Mouse (Mus musculus): ENCODE measurements at regions not wholly inside any gene's neighbourhood (a gene's known extent, or its start where the extent isn't known, plus 50 kb on each side); places are given as distances from the start of the nearest gene placed in this dataset.

DNA sequence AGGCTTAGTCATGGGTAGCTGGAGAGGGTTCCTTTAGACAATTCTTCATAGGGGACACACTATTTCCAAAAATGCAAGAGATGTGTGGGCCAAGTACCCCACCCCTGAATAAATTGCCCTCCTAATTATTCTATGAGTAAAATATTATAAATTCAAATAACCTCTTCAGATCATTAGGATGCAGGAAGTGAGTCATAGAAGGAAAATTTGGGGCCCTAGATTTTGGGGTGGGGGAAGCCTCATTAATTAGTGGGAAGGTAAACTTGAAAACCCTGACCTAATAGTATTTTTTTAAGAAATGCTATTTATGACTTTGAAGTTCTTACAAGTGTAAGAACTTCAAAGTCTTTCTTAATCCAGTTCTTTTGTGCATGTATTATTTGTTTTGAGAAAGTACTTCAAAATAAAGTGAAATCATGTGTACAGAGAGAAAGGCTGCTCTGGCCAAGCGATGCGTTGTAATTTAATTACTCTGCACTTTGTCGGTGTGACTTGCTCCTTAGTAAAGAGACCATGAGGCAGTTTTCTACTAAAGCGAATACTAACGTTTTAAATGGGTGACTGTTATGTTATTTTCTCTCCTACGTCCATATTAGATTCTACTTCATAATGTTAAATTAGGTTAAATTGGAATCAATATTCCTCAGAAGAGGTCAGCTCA is 200.6 kb downstream of the Tgfb2 start:
- no peak for DNase-seq (ENCODE audit: low read depth, low spot score)

DNA sequence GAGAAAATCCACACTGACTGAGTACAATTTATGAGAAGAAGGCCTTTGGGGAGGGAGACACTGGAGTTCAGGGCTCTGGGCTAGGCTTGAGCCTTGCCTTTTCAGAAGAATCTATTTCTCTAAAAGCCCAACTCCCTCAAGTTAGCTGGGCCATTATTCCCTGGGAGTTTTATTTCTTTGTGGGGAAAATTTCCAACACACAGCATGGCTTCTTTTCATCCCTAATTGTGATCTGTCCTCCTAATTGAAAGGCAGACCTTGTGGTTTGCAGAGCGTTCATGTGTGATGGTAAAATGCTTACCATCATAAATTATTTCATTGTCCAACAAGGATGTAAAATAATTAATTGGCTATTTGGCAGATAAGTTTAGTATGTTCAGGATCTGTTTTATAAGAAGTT is 204.1 kb downstream of the Tgfb2 start:
- DNase-seq (ENCODE audit: low read depth, low spot score) = no peak

DNA sequence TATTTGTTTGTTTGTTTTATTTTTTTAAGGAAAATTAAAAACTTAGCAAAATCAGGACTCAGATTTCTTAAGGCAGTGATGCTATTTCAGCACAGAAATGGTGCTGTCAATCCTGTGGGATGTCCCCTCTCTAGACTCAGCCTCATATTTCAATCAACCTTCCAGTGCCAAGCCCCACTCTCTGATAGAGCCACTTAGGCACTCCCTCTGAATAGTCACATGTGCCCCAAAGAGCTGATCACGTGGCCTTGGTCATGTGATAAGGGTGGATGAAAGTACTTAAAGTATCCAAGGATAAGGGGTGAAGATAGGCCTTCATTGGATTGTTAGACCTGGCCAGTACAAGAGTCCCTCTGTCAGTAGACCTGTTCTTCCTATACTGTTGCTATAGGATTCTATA is 207.9 kb downstream of the Tgfb2 start:
- DNase-seq (ENCODE audit: low read depth, low spot score) = no peak

DNA sequence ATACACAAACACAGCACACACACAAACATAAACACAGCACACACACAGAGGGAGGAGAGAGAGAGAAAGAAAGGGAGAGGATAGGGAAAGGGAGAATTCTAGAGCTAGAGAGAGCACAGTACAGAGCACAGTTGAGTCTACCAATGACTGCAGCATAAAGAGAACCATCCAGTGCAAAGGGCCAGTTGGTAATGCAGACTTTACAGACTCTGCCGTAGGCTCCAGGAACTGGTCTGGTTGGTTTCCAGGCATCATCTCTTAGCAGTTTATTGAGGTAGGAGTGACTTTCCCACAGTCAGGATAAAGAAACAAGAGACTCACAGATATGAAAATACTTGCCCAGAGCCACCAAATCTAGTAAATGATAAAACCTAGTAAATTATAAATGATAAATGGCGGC is 208.5 kb downstream of the Tgfb2 start:
- DNase-seq (ENCODE audit: low read depth, low spot score) = no peak

DNA sequence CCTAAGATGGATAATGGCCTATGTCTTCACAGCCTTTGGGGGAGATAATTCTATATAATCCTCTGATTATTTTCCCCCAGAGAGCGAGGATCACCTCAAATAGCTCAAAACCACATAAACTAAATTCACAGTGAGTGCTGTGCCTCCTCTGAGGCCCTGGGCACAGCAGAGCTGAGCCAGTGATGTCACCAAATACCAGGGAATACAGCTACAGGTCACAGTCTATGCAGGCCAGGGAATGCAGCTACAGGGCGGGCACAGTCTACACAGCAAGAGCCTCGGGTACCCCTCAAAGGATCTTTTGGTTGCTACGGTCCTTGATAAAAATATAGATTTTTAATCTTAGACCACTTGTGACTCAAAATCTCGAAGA is 211.4 kb downstream of the Tgfb2 start:
- no peak for DNase-seq (ENCODE audit: low read depth, low spot score)

DNA sequence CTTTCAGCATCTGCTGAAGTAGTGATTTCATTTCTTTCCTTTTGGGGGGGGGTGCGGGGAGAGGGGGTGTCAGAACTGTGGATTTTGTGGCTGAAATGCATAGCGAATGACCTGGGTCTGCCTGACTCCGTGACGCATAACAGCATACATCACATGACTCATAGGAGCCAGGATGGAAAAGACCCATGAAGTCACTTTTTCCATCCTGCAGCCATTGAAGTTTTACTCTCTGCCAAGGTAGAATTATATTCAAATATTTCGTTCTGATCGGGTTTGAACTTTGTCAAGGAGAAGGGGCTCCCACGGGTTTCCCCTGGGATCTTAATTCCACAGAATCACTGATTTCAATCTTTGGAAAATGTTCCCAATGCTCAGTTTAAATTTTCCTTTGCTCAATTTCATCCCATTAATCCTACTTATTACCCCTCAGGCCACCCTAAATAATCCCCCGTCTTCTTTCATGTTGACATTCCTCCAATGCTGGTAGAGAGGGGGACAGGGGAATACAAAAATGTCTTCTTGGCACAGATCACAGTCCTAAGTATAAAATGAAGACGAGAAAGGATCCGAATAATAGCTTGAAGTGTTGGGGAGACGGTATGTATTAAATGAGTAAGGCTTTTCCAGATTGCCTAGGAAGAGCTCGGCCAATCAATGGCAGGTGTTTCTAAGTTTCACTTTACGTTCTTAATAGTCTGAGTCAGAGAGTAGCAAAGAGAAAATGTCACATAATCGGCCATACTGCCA is 212.0 kb downstream of the Tgfb2 start:
- DNase-seq (ENCODE audit: low read depth, low spot score) = no peak

DNA sequence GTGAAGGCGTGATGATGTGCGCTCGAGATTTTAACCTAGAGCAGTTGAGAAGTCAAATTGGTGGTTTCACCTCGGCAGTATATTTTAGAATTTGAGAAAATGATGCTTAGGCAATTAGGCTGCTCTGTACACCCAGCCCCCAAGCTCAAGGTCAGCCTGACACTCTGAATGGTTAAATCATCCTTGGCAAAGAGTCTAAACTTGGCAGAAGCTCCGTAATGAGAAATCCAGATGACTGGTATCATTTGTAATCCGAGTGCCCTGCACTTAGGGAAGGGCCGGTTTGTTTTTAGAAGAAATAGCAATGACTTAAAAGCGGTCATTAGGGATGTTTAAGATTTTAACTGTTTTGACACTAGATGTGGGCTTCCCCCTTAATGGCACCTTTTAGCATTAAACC is 223.6 kb downstream of the Tgfb2 start:
- DNase-seq (ENCODE audit: low read depth, low spot score) = no peak

DNA sequence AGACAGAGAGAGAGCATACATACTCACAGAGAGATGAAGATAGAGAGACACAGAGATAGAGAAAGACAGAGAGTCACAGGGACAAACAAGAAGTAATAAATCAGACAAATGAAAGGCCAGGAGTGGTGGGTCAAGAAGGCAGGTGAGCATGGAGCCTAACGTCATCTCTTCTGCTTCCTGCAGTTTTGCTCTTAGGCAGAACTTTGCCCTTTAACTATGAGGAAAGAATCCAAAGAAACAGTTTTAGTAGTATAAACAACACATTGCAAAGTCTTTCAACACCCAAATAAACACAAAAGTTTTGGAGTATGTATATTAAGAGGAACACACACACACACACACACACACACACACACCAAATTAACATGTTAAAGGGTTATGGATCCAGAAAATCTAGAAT is 225.8 kb downstream of the Tgfb2 start:
- no peak for DNase-seq (ENCODE audit: low read depth, low spot score)

DNA sequence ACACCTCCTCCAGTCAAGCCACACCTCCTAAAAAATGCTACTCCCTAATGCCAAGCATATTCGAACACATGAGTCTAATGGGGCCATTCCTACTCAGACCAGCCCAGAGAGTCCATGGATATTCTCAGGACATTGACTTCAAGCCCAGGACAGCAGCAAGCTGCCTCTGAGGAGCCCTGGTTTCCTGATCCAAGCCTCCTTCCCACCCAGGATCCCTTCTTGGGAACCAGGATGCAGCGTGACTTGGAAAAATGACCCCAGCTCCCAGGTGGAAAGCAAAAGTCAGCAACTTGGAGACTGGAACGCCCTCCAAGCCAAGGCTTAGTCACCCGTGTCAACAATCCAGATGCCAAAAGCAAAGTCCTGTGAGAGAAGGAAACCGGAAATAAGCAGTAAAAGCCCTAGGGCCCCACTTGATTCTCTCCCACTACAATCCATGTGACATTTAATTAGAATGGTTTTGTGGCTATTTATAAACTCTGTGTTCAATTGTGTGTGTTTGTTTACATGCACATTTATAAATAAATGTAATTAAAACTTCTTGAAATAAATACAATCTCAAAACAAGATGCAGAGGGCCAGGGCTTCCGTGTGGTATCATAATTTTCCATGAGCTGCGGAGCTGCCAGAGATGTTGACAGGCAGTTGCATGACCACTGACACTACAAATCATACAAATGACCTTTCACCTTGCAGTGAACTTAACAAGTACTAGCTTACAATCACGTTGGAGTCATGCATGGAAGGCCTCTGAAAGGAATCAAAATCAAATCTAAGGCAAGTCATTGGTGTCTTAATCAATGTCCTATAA is 227.2 kb downstream of the Tgfb2 start:
- no peak for DNase-seq (ENCODE audit: low read depth, low spot score)

DNA sequence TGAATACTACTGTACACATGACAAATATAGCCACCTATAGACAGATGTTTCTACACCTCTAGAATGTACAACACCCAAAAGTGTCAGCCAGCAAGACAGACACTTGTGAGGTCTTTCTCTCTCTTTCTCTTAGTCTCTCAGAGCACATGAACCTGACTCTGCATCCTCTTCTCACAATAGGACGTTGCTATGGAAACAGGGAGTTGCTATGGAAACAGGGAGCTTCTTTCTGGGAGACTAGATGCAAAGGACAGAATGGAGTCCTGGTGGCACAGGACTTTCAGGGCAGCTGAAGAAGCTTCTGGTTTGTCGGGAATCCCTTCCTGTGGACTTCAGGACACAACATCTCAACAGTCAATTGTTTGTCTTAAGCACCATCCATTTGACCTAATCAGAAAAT is 230.9 kb downstream of the Tgfb2 start:
- DNase-seq (ENCODE audit: low read depth, low spot score) = peak; percentile 93

DNA sequence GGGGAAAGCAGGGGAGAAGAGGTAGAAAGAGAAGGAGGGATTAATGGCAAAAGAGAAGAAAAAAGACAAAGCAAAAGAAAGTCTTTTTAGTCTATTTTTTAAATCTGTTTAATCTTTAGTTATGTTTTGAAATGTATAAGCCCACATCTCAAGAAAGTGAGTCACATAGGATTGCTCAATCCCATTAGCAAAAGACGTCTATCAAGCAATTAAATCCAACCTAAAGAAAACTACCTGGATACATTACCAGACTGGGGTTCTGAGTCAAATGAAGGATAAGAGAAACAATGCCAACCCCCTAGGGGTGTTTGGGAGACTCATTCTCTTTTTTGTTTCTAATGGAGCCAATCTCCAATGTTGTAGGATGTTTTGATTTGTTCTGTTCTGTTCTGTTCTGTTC is 231.4 kb downstream of the Tgfb2 start:
- no peak for DNase-seq (ENCODE audit: low read depth, low spot score)

DNA sequence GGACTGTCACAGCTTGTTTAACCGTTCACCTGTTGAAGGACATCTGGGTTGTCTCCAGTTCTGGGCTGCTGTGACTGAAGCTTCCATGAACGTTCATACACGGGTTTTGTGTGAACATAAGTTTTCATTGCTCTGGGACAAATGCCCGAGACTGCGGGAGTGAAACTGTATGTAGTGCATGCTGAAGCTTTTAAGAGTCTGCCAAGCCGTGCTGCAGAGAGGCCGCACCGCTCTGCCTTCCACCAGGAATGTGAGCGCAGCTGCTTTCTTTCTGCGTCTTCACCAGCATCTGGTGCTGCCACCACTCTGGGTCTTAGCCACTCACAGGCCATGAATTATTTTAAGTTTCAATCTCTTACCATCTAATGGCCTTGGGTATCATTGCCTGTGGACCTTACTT is 232.8 kb downstream of the Tgfb2 start:
- DNase-seq (ENCODE audit: low read depth, low spot score) = no peak

DNA sequence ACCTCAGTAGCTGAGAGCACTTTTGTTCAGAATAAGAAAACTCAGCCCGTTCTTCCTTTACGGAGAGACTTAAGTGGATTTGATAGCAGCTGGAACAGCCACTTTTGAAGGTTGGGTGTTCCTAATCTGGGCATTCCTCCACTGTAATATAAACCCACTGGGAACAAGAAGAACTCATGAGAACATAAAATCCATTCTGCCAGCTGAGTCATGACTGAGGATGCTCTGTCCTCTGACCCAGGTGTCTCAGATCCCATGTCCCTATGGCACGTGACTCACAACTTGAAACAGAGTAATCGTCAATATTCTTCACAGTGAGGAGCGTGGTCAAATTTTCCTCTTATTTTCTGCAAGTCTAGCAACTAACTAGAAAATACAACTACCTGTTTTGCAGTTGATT is 240.3 kb downstream of the Tgfb2 start:
- DNase-seq (ENCODE audit: low read depth, low spot score) = no peak

DNA sequence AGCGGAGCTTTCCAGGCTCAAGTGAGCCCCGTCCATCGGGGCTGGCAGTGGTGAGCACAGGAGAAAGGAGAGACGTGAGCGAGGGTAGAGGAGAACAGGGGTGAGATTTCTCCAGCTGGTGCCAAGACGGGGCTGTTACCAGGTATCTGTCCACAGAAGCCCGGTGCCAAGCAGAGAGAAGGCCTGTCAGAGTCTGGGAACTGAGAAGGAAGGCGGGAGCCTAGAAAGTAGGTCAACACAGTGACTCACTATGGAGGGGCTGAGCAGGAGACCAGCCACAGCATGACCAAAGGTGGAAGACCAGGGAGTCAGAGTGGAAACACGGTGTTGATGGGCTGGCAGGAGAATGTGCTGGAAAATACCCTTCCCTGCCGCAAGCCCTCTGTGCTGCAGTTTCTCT is 245.0 kb downstream of the Tgfb2 start:
- DNase-seq (ENCODE audit: low read depth, low spot score) = no peak

DNA sequence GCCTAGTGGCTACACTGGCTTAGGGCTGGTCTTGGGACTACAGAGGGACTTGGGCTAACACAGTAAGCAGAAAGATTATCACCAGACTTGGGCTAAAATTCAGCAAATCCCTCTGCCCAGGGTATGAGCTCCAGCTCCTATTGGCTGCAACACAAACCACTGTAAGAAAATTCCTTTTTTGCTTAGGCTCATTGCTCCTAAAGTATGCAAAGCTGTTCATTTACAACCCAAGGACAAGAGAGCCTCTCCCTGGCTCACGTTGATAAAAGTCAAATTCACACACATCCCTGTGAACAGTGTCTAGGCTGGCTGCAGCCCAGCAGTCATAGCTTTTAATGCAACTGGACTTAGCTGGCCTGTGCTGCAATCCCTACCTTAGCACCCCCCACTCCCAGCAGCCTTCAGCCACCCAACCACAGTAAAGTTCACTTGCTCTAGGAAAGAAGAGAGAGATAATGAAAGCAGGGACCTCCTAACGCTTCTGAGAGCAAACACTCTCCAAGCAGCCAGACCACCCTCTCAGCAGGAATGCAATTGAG is 247.6 kb downstream of the Tgfb2 start:
- DNase-seq (ENCODE audit: low read depth, low spot score) = peak; percentile 10

DNA sequence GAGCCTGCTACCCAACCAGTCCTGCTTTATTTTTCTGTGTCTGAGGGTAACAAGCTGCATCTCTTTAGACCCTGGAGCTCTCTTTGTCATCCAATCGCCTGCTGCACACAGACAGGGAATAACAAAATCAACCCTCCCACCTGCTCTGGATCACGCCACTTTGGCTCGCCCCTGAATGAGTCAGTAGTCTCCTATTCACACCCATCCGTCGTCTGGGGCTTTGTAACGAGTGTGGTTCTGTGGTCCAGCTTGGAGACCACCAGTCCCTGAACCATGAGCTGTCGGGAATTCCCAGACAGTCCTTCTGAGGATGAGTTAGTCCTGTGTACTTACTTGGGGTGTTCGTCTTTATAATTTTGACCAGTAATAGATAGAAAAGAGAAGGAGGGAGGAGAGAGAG is 248.7 kb downstream of the Tgfb2 start:
- DNase-seq (ENCODE audit: low read depth, low spot score) = no peak

DNA sequence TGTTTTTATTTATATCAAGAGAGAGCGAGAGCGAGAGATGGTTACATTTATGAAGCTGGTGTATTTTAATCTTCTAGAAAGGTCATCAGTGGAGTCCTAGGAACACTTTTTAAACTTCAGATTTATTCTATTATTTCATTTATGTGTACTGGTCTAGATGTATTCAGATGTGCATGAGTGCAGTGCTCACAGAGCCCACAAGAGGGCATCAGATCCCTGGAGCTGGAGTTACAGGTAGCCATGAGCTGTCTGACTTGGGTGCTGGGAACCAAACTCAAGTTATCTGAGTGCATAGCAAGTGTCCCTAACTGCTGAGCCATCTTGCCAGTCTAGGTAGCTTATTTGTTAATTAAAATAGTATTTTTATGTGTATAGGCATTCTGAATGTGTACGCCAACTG is 249.7 kb downstream of the Tgfb2 start:
- peak; percentile 81 for DNase-seq (ENCODE audit: low read depth, low spot score)

DNA sequence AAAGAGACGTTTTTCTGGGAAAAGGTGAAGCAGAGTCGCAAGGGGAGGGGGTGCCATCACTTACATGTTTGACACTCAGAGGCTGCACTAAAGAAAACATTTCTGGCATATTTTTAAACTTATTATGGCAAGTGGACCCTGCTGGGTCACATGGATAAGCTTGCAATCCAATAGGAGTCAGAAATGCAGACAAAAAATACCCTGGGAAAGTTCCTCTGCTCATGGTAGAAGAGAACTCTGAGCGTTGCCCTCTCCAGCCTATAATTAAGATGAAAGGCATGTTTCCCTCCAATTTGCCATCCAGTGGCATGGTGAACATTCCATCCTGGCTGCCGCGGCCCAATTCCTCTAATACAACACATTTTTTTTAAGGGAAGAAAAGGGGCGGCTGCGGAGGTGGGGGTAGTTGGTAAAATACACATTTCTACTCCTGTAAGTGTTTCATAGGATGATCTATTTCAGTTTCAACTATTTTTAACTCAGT is 250.6 kb downstream of the Tgfb2 start:
- no peak for DNase-seq (ENCODE audit: low read depth, low spot score)

DNA sequence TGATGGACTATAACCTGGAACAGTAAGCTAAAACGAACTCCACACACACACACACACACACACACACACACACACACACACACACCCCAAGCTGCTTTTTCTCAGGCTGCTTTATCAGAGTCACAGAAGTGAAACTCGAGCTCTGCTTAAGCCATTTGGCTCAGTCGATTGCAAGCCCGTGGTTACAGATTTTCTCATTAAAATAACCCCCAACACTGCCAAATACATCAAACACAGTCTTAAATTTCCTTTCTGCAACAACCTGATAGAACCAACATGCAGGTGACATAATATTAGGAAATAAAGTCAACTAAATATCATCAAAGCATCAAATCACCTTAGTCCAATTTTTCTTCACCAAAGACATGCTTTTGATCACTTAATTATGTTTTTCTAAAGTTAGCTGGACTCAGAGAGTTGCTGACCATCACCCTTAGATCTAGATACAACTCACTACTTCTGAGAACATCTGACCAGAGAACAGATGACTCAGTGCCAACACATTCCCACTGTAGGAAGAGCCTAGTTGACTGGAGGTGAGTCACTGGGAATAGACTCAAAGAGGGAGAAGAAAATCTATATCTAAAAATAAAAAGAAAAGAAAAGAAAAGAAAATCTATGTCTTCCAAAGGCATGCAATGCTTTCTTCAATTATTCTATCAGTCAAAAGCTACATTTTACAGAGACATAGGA is 251.2 kb downstream of the Tgfb2 start:
- DNase-seq (ENCODE audit: low read depth, low spot score) = no peak

DNA sequence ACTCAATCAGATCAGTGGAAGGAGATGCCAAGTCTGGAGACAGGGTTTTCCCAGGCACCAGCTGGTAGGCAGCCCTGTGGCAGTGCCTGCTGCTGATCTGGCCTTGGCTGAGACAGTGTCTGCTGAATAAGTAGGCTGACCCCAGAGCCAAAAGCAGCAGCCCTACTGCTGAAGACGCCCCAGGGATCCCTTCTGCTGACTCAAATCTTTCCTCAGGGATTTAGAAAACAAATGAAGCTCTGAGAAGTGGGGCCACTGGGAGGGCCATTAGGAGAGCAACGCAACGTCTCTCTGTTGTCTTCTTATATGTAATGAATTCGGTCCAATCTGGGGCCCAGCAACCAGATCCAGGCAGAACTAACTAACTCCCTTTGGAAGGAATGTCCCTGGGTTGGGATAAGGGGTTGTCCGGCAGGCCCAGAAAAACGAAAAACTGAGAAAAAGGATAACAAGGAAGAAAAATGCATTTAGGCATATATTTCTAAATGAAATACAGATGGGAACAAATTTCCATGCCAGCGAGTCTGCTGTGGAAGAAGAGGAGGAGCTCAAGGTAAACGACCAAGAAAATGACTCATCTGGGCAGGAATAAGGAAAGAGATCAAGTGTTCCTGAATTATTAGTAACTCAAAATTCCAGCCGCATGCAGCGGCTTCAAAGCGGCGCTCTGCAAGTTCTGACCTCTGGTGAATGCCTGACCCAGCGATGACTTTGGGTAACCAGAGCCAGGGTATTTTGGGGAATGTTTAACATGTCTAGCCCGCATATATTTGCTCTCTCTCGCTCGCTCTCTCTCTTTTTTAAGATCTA is 256.7 kb downstream of the Tgfb2 start:
- no peak for DNase-seq (ENCODE audit: low read depth, low spot score)

DNA sequence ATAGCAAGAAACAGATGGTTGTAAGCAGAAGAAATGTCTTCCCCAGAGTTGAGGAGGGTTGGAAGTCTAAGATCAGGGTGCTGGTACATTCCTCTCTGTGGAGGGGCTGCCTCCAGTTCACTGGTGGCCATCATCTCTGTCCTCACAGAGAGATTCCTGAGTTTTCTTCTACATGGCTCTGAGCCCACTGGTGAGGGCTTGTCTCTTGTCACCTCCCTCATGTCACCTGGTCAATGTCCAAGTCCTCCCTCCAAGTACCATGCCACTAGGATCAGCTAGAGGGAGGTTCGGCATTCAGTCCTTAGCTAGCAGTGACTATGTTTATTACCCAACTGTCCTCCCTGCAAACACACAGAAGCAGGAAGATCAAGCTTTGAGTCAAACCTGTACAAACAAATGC is 258.3 kb downstream of the Tgfb2 start:
- DNase-seq (ENCODE audit: low read depth, low spot score) = no peak
